Mouse (Mus musculus): ENCODE results near the gene 9530053A07Rik. TPM values are rescaled to one million over a fixed set of nuclear protein-coding genes. Genes with fewer than 3 reads are reported as not detected.

9530053A07Rik gene
- polyA plus RNA-seq, 1 experiment from 2014 or later, result 0.05 TPM

- H3K27ac ChIP-seq, result peak overlapping the region; percentile 83
- no peaks in the 10 kb centered on the region for H3K27me3 ChIP-seq (replicated peaks)
- peak; percentile 96 for ATAC-seq (ENCODE audit: low FRiP score, low read depth)
- H3K9me3 ChIP-seq, result no peaks in the 10 kb centered on the region
- H3K4me1 ChIP-seq, result peaks cover 13% of the 10 kb centered on the region
- H3K9ac ChIP-seq, result peak overlapping the region; percentile 93
- H3K4me3 ChIP-seq, result peak overlapping the region; percentile 95
- 2% methylated on average over 33 of the region's 56 CpGs for WGBS
- H3K4me2 ChIP-seq (replicated peaks), result peak overlapping the region; percentile 85
- peaks cover 72% of the 10 kb centered on the region for H3K36me3 ChIP-seq
Observed at GRCm38 (mm10) chr7:28179741-28180377, 50.6 kb downstream of the 9530053A07Rik start.

- Histone ChIP-seq H3K9me3 (no peaks in the 10 kb centered on the region), H3K4me1 (peaks cover 13% of the 10 kb centered on the region), H3K9ac (peak overlapping the region; percentile 93), H3K36me3 (peaks cover 72% of the 10 kb centered on the region), H3K4me3 (peak overlapping the region; percentile 95), H3K27me3 (replicated peaks) (no peaks in the 10 kb centered on the region), H3K27ac (no peak overlapping the region), H3K4me2 (replicated peaks) (peak overlapping the region; percentile 85)
- no peak for ATAC-seq (ENCODE audit: low FRiP score, low read depth)
- 84% methylated on average over 5 of the region's 5 CpGs for WGBS
Observed at GRCm38 (mm10) chr7:28180890-28181289, 51.6 kb downstream of the 9530053A07Rik start.

- WGBS, result 96% methylated on average over 12 of the region's 12 CpGs
- peaks cover 72% of the 10 kb centered on the region for H3K36me3 ChIP-seq
- peak overlapping the region; percentile 93 for H3K9ac ChIP-seq
- no peak overlapping the region for H3K27ac ChIP-seq
- peak overlapping the region; percentile 95; the same call in 1 of the 2 replicates for H3K4me3 ChIP-seq
- H3K4me2 ChIP-seq (replicated peaks), result peak overlapping the region; percentile 85
- ATAC-seq (ENCODE audit: low FRiP score, low read depth), result no peak
- no peaks in the 10 kb centered on the region for H3K9me3 ChIP-seq
- H3K4me1 ChIP-seq, result peaks cover 13% of the 10 kb centered on the region
- no peaks in the 10 kb centered on the region for H3K27me3 ChIP-seq (replicated peaks)
Observed at GRCm38 (mm10) chr7:28181376-28181775, 52.1 kb downstream of the 9530053A07Rik start.

GRCm38 (mm10) chr7:28182320-28182719 is 53.1 kb downstream of the 9530053A07Rik start:
- H3K9me3 ChIP-seq, result no peaks in the 10 kb centered on the region
- no peak overlapping the region for H3K4me2 ChIP-seq (replicated peaks)
- WGBS, result 97% methylated on average over 22 of the region's 22 CpGs
- no peak overlapping the region for H3K4me3 ChIP-seq
- no peak overlapping the region for H3K9ac ChIP-seq
- H3K36me3 ChIP-seq, result peaks cover 72% of the 10 kb centered on the region
- H3K27me3 ChIP-seq (replicated peaks), result no peaks in the 10 kb centered on the region
- ATAC-seq (ENCODE audit: low FRiP score, low read depth), result no peak
- H3K27ac ChIP-seq, result no peak overlapping the region
- peaks cover 13% of the 10 kb centered on the region for H3K4me1 ChIP-seq

DNA sequence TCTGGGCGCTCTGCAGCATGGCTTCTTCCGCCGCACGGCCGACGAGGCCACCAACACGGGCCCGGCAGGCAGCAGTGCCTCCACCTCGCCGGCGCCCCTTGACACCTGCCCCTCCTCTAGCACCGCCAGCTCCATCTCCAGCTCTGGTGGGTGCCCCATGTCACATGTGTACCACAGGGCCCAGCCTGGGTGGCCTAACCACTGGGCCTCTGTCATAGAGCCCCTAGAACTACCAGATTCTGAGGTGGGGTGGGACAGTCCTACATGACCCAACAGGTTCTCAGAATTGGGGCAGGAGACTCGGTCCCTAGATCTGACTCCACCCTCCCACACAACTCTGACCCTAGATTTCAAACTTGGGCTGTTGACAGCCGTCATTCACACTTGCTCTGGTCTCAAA is 56.6 kb downstream of the 9530053A07Rik start:
- ATAC-seq (ENCODE audit: low FRiP score, low read depth), result no peak
- H3K4me2 ChIP-seq (replicated peaks), result no peak overlapping the region
- no peak overlapping the region for H3K9ac ChIP-seq
- 95% methylated on average over 14 of the region's 14 CpGs for WGBS
- no peak overlapping the region for H3K27ac ChIP-seq
- peaks cover 98% of the 10 kb centered on the region for H3K36me3 ChIP-seq
- H3K4me1 ChIP-seq, result peaks cover 6% of the 10 kb centered on the region; the same call in 1 of the 2 replicates
- no peaks in the 10 kb centered on the region for H3K27me3 ChIP-seq (replicated peaks)
- no peak overlapping the region for H3K4me3 ChIP-seq
- no peaks in the 10 kb centered on the region for H3K9me3 ChIP-seq

GRCm38 (mm10) chr7:28186631-28187030 is 57.4 kb downstream of the 9530053A07Rik start:
- H3K4me2 ChIP-seq (replicated peaks), result no peak overlapping the region
- ATAC-seq (ENCODE audit: low FRiP score, low read depth), result no peak
- no peak overlapping the region for H3K27ac ChIP-seq
- no peaks in the 10 kb centered on the region for H3K9me3 ChIP-seq
- WGBS, result 89% methylated on average over 8 of the region's 8 CpGs
- H3K4me1 ChIP-seq, result no peaks in the 10 kb centered on the region
- no peak overlapping the region for H3K4me3 ChIP-seq
- peaks cover 100% of the 10 kb centered on the region for H3K36me3 ChIP-seq
- no peak overlapping the region for H3K9ac ChIP-seq
- no peaks in the 10 kb centered on the region for H3K27me3 ChIP-seq (replicated peaks)

DNA sequence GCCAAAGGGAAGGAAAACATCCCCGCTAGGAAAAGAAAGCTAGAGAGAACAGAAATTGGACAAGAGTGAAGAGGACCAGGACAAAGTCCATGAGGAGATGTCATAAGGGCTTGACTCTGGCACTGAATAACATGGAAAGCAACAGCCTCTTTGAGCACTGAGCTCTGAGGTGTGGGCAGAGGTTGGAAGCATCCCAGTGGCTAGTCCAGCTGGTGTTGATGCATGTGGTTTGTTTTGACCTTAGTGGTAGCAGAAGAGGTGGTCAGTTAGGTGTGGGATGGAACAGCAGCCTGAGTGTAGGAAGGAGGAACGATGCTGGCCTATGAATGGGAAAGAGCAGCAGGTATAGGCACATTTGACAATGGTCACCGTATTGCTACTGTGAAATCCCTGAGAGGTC is 62.2 kb downstream of the 9530053A07Rik start:
- no peak for ATAC-seq (ENCODE audit: low FRiP score, low read depth)
- Histone ChIP-seq H3K27ac (no peak overlapping the region), H3K4me2 (replicated peaks) (no peak overlapping the region), H3K9ac (no peak overlapping the region), H3K9me3 (no peaks in the 10 kb centered on the region), H3K27me3 (replicated peaks) (no peaks in the 10 kb centered on the region), H3K36me3 (peaks cover 86% of the 10 kb centered on the region), H3K4me1 (no peaks in the 10 kb centered on the region), H3K4me3 (no peak overlapping the region)
- WGBS, result 90% methylated on average over 3 of the region's 3 CpGs

GRCm38 (mm10) chr7:28191903-28192302 is 62.6 kb downstream of the 9530053A07Rik start:
- Histone ChIP-seq H3K27ac (no peak overlapping the region), H3K4me1 (no peaks in the 10 kb centered on the region), H3K9ac (no peak overlapping the region), H3K36me3 (peaks cover 82% of the 10 kb centered on the region), H3K27me3 (replicated peaks) (no peaks in the 10 kb centered on the region), H3K9me3 (no peaks in the 10 kb centered on the region), H3K4me2 (replicated peaks) (no peak overlapping the region), H3K4me3 (no peak overlapping the region)
- WGBS, result 100% methylated on average over 1 of the region's 1 CpGs
- ATAC-seq (ENCODE audit: low FRiP score, low read depth), result no peak

DNA sequence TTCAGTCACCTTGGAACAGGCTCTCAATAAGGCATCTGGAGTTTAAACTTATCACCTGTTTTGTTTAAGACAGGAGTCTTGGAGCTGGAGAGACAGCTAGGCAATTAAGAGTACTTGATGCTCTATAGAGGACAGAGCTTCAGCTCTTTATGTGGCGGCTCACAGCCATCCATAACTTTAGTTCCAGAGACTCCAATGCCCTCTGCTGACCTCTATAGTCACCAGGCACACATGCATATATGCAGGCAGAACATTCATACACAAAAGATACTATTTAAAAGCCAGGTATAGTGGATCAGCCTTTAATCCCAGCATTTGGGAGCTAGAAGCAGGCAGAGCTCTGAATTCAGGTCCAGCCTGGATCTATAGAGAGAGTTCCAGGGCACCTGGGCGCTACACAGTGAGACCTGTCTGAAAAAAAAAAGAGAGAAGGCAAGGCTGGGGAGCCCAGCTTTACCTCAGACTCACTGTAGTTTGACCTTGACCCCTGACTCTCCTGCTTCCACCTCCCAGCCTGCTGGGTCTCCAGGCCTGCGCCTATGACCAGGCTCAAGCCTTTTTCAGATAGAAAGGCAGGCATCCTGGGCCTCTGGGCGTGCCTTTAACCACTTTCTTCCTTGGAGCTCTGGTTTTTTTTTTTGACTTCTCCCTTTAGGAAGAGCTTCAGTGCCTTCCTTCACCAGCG is 66.3 kb downstream of the 9530053A07Rik start:
- Histone ChIP-seq H3K36me3 (peaks cover 52% of the 10 kb centered on the region), H3K4me1 (no peaks in the 10 kb centered on the region), H3K27me3 (replicated peaks) (no peaks in the 10 kb centered on the region), H3K27ac (no peak overlapping the region), H3K9ac (no peak overlapping the region), H3K9me3 (no peaks in the 10 kb centered on the region), H3K4me3 (no peak overlapping the region), H3K4me2 (replicated peaks) (no peak overlapping the region)
- 87% methylated on average over 5 of the region's 5 CpGs for WGBS
- ATAC-seq (ENCODE audit: low FRiP score, low read depth), result no peak

DNA sequence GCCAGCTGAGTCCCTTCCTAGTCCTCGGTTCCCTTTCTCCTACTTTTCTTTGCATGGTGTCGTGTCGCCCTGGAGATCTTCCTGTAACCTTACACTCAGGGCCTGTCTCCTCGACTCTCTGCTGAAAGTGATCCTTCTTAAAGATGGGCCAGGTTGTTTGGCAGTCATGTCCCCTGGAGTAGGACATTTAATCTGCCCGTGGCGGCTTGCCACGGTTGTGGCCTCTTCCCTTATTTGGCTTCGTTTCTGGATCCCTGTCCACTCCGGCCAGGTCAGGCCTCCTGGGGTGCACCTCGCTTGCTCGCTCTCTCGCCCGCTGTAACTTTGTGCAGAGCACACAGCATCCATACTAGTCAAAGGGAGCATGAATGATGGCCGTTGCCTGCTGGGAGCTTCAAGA is 67.3 kb downstream of the 9530053A07Rik start:
- 54% methylated on average over 14 of the region's 14 CpGs for WGBS
- Histone ChIP-seq H3K4me1 (no peaks in the 10 kb centered on the region), H3K9me3 (no peaks in the 10 kb centered on the region), H3K27me3 (replicated peaks) (no peaks in the 10 kb centered on the region), H3K4me3 (no peak overlapping the region), H3K9ac (no peak overlapping the region), H3K36me3 (peaks cover 42% of the 10 kb centered on the region), H3K4me2 (replicated peaks) (no peak overlapping the region), H3K27ac (no peak overlapping the region)
- no peak for ATAC-seq (ENCODE audit: low FRiP score, low read depth)

DNA sequence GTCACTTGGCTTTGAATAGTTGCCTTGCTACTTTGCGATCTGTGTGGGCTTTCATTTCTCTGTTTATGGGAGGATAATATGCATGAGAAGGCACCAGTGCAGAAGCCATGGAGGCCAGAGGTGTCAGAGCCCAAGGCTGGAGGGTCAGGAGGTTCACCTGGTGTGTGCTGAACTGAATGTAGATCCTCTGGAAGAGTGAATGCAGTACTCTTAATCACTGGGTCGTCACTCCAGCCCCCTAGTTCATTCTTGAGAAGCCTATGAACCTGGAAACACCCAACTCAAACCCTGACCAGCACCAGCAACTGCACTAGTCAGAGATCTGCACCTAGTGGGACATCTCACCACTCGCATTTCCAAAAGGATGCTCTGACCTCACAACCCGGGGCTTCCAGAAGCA is 69.8 kb downstream of the 9530053A07Rik start:
- WGBS, result 71% methylated on average over 4 of the region's 4 CpGs
- no peak for ATAC-seq (ENCODE audit: low FRiP score, low read depth)
- H3K9ac ChIP-seq, result no peak overlapping the region
- no peak overlapping the region for H3K27ac ChIP-seq
- H3K4me2 ChIP-seq (replicated peaks), result no peak overlapping the region
- H3K4me1 ChIP-seq, result no peaks in the 10 kb centered on the region
- no peaks in the 10 kb centered on the region for H3K27me3 ChIP-seq (replicated peaks)
- H3K9me3 ChIP-seq, result no peaks in the 10 kb centered on the region
- H3K4me3 ChIP-seq, result no peak overlapping the region
- H3K36me3 ChIP-seq, result peaks cover 19% of the 10 kb centered on the region

DNA sequence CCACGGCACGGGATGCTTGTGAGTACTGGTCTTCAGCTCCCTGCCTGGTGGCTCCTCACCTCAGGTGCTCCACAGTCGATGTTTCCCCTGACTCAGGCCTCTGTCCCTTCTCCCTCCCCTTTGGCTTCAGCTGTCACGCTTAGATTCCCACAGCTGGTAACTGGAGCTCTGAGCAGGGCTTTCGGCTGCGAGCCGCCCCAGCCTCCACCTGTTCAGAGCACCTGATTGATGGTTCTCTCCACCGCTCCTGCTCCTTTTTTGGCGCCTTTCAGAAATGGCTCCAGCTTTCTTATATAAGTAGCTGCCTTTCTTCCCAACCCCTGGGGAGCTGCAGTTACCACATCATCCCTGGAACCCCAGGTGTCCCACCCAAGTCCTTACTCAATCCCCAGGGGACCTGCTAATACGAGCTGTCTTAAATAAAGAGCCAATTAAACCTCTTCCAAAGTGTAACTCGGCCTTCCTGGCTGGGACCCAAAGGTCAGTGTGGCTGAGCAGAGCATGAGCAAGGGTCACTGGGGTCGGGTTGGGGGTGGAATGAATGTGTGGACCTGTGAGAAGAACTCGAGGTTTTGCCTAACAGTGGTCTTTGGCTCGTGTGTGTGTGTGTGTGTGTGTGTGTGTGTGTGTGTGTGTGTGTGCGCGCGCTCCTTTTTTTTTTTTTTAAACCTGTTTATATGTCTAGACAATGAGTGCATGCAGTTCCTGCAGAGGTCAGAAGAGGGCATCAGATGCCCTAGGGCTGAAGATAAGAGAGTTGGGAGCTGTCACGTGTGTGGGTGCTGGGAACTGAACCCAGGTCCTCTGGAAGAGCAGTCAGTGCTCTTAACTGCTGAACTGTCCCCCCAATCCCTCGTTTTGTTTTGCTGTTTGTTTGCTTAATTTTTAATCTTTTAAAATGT is 74.2 kb downstream of the 9530053A07Rik start:
- Histone ChIP-seq H3K9ac (no peak overlapping the region), H3K4me3 (no peak overlapping the region), H3K4me2 (replicated peaks) (no peak overlapping the region), H3K4me1 (no peaks in the 10 kb centered on the region), H3K27me3 (replicated peaks) (no peaks in the 10 kb centered on the region), H3K36me3 (no peaks in the 10 kb centered on the region), H3K9me3 (no peaks in the 10 kb centered on the region), H3K27ac (no peak overlapping the region)
- 63% methylated on average over 19 of the region's 19 CpGs for WGBS
- no peak for ATAC-seq (ENCODE audit: low FRiP score, low read depth)
